Mouse (Mus musculus) lung, embryonic 14.5 days (tissue): ENCODE results near the gene Ptprk. TPM values are rescaled to one million over a fixed set of nuclear protein-coding genes. Genes with fewer than 3 reads are reported as not detected.

Source experiments
- ATAC-seq: fragments of 200-750 bp; cut with Nextera tagmentation; 2 replicates; pipeline ENCODE4 v1.8.0; 2017; ENCODE audit warnings: mild to moderate bottlenecking, moderate TSS enrichment, moderate library complexity; ENCODE audit not compliant: insufficient read depth
- DNase-seq: peaks from one replicate; pipeline ENCODE4 v3.0.0-alpha.2; 2015
- H3K27ac ChIP-seq: fragments of 300-500 bp; sonication (generic); 2 replicates; pipeline ENCODE4 v1.5.1; 2014; ENCODE audit warnings: low read depth, mild to moderate bottlenecking, moderate library complexity
- H3K27me3 ChIP-seq: fragments of 300-500 bp; sonication (generic); 2 replicates; pipeline ENCODE4 v1.6.1; 2014; ENCODE audit warnings: low read length, control low read depth; ENCODE audit not compliant: insufficient read depth
- H3K36me3 ChIP-seq: fragments of 300-500 bp; sonication (generic); 2 replicates; pipeline ENCODE4 v1.6.1; 2014; ENCODE audit warnings: control low read depth; ENCODE audit not compliant: insufficient read depth
- H3K4me1 ChIP-seq: fragments of 300-500 bp; sonication (generic); 2 replicates; pipeline ENCODE4 v1.6.1; 2014; ENCODE audit warnings: antibody characterized with exemption, control low read depth; ENCODE audit not compliant: insufficient read depth
- H3K4me2 ChIP-seq: fragments of 300-500 bp; sonication (generic); 2 replicates; pipeline ENCODE4 v1.6.1; 2014; ENCODE audit warnings: mild to moderate bottlenecking
- H3K4me3 ChIP-seq: fragments of 300-500 bp; sonication (generic); 2 replicates; pipeline ENCODE4 v1.5.1; 2014; ENCODE audit warnings: low read depth, low read length
- H3K9ac ChIP-seq: fragments of 300-500 bp; sonication (generic); 2 replicates; pipeline ENCODE4 v1.6.1; 2014
- H3K9me3 ChIP-seq: fragments of 300-500 bp; sonication (generic); 2 replicates; pipeline ENCODE4 v1.6.1; 2016; ENCODE audit warnings: low read depth, low read length, control low read depth
- CTCF ChIP-seq: IDR thresholded peaks from 2 replicates; pipeline ENCODE4 v1.5.1; 2016; ENCODE audit warnings: antibody characterized with exemption, low read depth
- WGBS: fragments of 180-500 bp; shearing (Covaris S2); extraction: QIAGEN DNeasy Blood & Tissue Kit; methylation state at CpG from one replicate; pipeline ENCODE4 v1.1.7; 2014; 5-methylcytosine and 5-hydroxymethylcytosine counted together
- polyA plus RNA-seq: library from polyadenylated mRNA; unstranded; fragments of >200 nt; fragmentation: Nextera tagmentation; extraction: Ambion mirVana; gene quantifications from 2 replicates; pipeline ENCODE4 v1.2.1, GENCODE M21; 2014

The Ptprk gene
- polyA plus RNA-seq, 1 experiment from 2014 or later: 50.9 TPM

- no peak overlapping the region for H3K9ac ChIP-seq
- no peak for ATAC-seq
- no peaks in the 10 kb centered on the region for H3K27me3 ChIP-seq
- 61% methylated on average over 8 of the region's 8 CpGs for WGBS
- H3K4me2 ChIP-seq: no peak overlapping the region
- 0 out of 2 replicates have a peak, but pooled peaks cover 7% of the 10 kb centered on the region for H3K4me1 ChIP-seq
- no peak for TF ChIP-seq CTCF
- no peaks in the 10 kb centered on the region for H3K36me3 ChIP-seq
- no peak overlapping the region for H3K27ac ChIP-seq
- no peak for DNase-seq
- H3K9me3 ChIP-seq: no peaks in the 10 kb centered on the region
- H3K4me3 ChIP-seq: no peak overlapping the region
Observed at GRCm38 (mm10) chr10:28112826-28113589, 38.4 kb downstream of the Ptprk start.

DNA sequence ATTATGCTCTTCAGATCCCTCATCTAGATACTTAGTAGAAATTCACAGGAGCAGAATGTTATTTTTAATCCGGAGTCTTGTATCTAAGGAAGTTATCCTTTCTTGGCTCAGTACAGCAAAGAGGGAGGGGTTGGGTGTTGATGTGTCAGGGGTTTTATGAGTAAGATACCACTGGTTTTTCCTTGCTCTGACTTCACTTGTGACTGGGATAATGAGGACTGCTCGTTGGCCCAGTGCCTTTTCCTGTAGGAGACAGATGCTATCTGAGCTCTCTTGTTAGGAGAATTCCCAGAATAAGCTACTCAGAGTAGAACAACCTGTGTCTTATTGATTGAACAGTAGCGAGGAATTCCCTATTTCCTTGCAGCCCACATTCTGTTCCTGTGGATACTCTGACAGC is 39.3 kb downstream of the Ptprk start:
- H3K4me2 ChIP-seq: no peak overlapping the region
- no peaks in the 10 kb centered on the region for H3K27me3 ChIP-seq
- H3K36me3 ChIP-seq: no peaks in the 10 kb centered on the region
- no peak for TF ChIP-seq CTCF
- 0 out of 2 replicates have a peak, but pooled peaks cover 10% of the 10 kb centered on the region for H3K4me1 ChIP-seq
- WGBS: 45% methylated on average over 3 of the region's 3 CpGs
- peak; percentile 66; the same call in 1 of the 2 replicates for ATAC-seq
- H3K4me3 ChIP-seq: no peak overlapping the region
- no peak overlapping the region for H3K9ac ChIP-seq
- no peak overlapping the region for H3K27ac ChIP-seq
- DNase-seq: peak; percentile 60
- no peaks in the 10 kb centered on the region for H3K9me3 ChIP-seq

- no peak overlapping the region for H3K4me2 ChIP-seq
- ATAC-seq (no peak), DNase-seq (no peak)
- no peak overlapping the region for H3K9ac ChIP-seq
- H3K9me3 ChIP-seq: no peaks in the 10 kb centered on the region
- TF ChIP-seq CTCF: no peak
- H3K4me1 ChIP-seq: 0 out of 2 replicates have a peak, but pooled peaks cover 10% of the 10 kb centered on the region
- no peaks in the 10 kb centered on the region for H3K27me3 ChIP-seq
- no peaks in the 10 kb centered on the region for H3K36me3 ChIP-seq
- H3K4me3 ChIP-seq: no peak overlapping the region
- H3K27ac ChIP-seq: no peak overlapping the region
Observed at GRCm38 (mm10) chr10:28116982-28117381, 42.4 kb downstream of the Ptprk start.

DNA sequence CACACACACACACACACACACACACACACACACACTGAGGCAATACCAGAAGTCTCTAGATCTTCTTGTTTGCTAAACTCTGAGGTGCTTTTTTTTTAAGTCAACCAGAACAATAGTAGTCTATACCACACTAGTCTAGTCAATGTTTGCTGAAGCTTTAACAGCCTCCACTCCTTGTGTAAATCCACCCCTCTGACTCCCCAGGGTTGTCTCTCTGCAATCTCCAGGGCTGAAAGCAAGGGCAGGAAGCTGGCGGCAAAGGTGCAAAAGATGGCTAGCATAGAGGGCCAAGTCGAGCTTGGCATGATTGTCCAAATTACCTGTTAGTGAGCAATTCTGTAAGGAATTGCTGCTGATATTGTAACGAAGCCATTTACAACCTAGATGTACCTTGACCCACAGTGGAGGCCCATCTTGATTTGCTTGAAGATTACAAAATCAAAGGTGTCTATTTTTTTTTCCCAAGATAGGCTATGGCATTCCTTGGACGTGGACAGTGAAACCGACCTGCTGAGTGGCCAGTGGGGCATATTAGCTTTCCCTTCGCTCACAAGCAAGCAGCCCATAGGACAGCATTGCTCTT is 44.3 kb downstream of the Ptprk start:
- 72% methylated on average over 6 of the region's 6 CpGs for WGBS
- Histone ChIP-seq H3K27me3 (no peaks in the 10 kb centered on the region), H3K9ac (no peak overlapping the region), H3K9me3 (no peaks in the 10 kb centered on the region), H3K4me3 (no peak overlapping the region), H3K36me3 (no peaks in the 10 kb centered on the region), H3K4me1 (0 out of 2 replicates have a peak, but pooled peaks cover 10% of the 10 kb centered on the region), H3K27ac (no peak overlapping the region), H3K4me2 (no peak overlapping the region)
- TF ChIP-seq CTCF: no peak
- ATAC-seq: peak; percentile 24; the same call in 1 of the 2 replicates
- no peak for DNase-seq

GRCm38 (mm10) chr10:28123881-28124280 is 49.3 kb downstream of the Ptprk start:
- Histone ChIP-seq H3K36me3 (no peaks in the 10 kb centered on the region), H3K4me1 (no peaks in the 10 kb centered on the region), H3K9me3 (no peaks in the 10 kb centered on the region), H3K4me2 (no peak overlapping the region), H3K4me3 (no peak overlapping the region), H3K9ac (no peak overlapping the region), H3K27ac (no peak overlapping the region), H3K27me3 (no peaks in the 10 kb centered on the region)
- no peak for DNase-seq
- no peak for TF ChIP-seq CTCF
- WGBS: 90% methylated on average over 4 of the region's 4 CpGs
- ATAC-seq: no peak

DNA sequence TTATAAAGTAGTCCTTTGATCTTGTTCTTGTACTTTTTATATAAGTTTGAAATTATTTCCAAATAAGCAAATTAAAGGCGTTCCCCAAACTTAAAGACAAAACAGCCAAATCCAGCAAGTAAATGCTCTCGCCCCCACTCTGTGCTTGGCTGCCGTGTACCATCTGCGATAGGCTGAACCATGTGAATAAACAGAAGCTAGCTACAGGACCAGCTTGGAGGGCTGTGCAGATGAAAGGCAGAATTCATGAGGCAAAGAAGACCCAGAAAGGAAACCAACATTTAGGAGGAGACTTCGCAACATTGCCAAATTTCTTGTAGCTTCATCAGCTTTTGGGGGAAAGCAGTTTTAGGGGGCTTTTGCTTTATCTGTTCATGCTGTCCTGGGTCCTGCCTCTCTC is 53.4 kb downstream of the Ptprk start:
- Histone ChIP-seq H3K9ac (no peak overlapping the region), H3K4me1 (no peaks in the 10 kb centered on the region), H3K4me2 (no peak overlapping the region), H3K36me3 (no peaks in the 10 kb centered on the region), H3K4me3 (no peak overlapping the region), H3K27me3 (no peaks in the 10 kb centered on the region), H3K9me3 (no peaks in the 10 kb centered on the region), H3K27ac (no peak overlapping the region)
- no peak for DNase-seq
- ATAC-seq: no peak
- TF ChIP-seq CTCF: no peak
- 59% methylated on average over 5 of the region's 5 CpGs for WGBS

GRCm38 (mm10) chr10:28128450-28128849 is 53.8 kb downstream of the Ptprk start:
- H3K27me3 ChIP-seq: no peaks in the 10 kb centered on the region
- no peaks in the 10 kb centered on the region for H3K36me3 ChIP-seq
- no peaks in the 10 kb centered on the region for H3K9me3 ChIP-seq
- H3K4me2 ChIP-seq: no peak overlapping the region
- no peak overlapping the region for H3K27ac ChIP-seq
- no peak overlapping the region for H3K9ac ChIP-seq
- no peaks in the 10 kb centered on the region for H3K4me1 ChIP-seq
- WGBS: 44% methylated on average over 4 of the region's 4 CpGs
- DNase-seq (no peak), ATAC-seq (peak; percentile 24; the same call in 1 of the 2 replicates)
- no peak overlapping the region for H3K4me3 ChIP-seq
- no peak for TF ChIP-seq CTCF
